Mouse (Mus musculus) testis, adult 2 months (tissue): ENCODE data around the gene Ttbk2.

Source experiments
- CTCF ChIP-seq: fragments of 200-500 bp; IDR thresholded peaks from 2 replicates; pipeline ENCODE4 v1.5.1; 2012; ENCODE audit warnings: low read depth, mild to moderate bottlenecking, inconsistent platforms, low read length, moderate library complexity; ENCODE audit not compliant: control insufficient read depth, insufficient read depth, insufficient replicate concordance
- POLR2A ChIP-seq: fragments of 200-500 bp; IDR thresholded peaks from 2 replicates; pipeline ENCODE4 v1.6.1; 2012; ENCODE audit warnings: low read depth, mild to moderate bottlenecking, inconsistent platforms, low read length, moderate library complexity; ENCODE audit not compliant: control insufficient read depth

DNA sequence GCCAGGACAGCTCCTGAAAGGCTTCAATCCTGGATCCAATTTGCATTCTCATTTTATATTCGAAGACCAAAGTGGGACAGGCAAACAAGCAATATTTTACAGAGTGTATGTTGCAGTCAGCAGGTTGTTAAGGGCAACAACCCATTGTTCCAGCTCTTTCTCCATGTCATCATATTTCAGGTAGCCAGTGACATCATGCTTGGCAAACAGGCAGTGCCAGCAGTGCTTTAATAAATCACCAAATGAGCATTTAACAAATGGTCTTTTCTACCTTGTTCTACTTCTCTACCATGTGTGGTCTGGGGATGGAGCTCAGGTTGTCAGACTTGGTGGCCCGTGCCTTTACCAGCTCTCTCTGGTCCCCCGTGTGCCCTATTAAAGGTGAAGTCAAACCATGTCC lies 7.7 kb upstream of the Ttbk2 start:
- no peak for TF ChIP-seq POLR2A
- TF ChIP-seq CTCF: no peak
